Mouse (Mus musculus): ENCODE measurements around the gene Cyp2j13. TPM values are rescaled to one million over a fixed set of nuclear protein-coding genes. Genes with fewer than 3 reads are reported as not detected.

The Cyp2j13 gene
- not detected for polyA plus RNA-seq (2012; fragmentation: generic; extraction: Trizol)

GRCm38 (mm10) chr4:96077261-96078125 lies at the start of gene Cyp2j13:
Cyp2j13 (minus strand) TSS chr4:96077546.

Other genes with a start within 250 kb of the Cyp2j13 start
- under 1 TPM in 1 of 2 experiments, not detected in 1; 0.08 TPM for gene Hook1, start 110.3 kb downstream of the Cyp2j13 start, polyA plus RNA-seq (2012; fragmentation: generic; extraction: Trizol)
- under 1 TPM in 1 of 2 experiments, not detected in 1; 0.12 TPM for gene Cyp2j12, start 63.6 kb upstream of the Cyp2j13 start, polyA plus RNA-seq (2012; fragmentation: generic; extraction: Trizol)
- gene Cyp2j7, start 159.1 kb upstream of the Cyp2j13 start, polyA plus RNA-seq (2012; fragmentation: generic; extraction: Trizol), result not detected